Mouse (Mus musculus) cerebellum, postnatal 25 days (tissue): Measurements from ENCODE around the gene Poc1b.

Experiments
- DNase-seq, 2 experiments: peaks; one replicate each; pipeline ENCODE4 v3.0.0; 2021; ENCODE audit warnings: mixed read lengths in 2 of 2

Gene Poc1b

DNA sequence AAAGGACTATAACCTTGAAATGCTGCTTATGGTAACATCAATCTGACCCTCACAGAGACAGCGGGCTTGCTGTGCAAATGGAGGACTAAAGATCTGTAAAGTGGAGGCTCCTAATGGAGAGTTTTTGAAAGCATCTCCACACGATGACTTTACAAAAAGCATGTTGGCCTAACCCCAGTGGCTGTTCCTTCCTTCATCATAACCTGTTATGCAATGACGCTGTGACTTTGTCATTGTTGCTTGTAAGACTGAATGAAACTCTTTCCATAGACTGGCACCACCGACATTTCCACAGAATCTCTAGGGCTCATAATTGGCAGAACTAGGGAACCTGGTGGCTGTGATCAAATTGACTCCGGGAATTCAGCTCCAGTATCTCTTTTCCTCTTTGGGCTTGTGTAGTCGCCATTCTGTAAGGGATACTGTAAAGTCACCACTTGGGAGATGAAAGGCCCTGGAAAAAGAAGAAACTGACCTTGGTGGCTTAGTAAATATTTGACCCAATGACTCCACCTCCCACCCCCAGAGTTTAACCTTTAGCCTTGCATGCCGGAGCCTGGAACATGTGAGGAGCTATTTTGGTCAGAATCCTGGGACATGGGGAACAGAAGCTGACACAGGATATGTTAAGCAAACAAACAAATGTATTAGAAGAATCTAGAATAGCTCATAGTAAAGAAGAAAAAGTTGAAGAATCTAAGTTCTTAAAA is 125.8 kb downstream of the Poc1b start:
- no peak for DNase-seq

DNA sequence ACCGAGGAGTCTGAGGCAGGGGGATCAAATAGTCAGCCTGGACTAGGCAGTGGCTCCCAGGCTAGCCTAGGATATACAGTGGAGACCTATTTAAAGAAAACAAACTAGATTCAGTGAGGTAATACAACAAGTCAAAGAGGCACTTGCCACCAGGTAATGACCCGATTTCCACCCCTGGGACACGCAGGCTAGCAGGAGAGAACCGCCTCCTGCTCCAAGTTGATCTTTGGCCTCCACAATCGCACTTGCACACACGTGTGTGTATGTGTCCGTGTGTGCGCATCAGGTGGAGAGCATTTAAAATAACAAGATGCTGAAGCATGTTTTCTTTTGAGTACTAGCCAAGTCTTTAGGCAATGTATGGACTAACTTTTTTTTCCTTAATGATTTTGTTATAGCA is 127.5 kb downstream of the Poc1b start:
- no peak for DNase-seq

DNA sequence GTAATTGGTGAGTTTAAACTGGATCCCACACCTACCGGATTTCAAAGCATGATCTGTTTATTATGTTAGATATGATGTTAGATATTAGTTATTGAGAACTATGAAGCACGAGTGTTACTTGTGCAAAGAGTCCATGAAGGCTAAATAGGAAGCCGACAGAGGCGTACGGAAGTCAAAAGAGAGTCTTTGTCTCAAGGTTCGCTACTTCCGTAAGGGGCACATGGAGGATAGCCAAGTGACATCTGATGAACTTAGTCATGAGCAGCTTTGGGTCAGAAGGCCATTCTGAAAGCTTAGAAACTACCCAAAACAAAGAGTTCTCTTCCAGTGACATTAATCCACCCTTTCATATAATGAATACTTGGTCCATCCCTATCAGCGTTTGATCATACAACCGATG is 128.2 kb downstream of the Poc1b start:
- DNase-seq, result no peak

DNA sequence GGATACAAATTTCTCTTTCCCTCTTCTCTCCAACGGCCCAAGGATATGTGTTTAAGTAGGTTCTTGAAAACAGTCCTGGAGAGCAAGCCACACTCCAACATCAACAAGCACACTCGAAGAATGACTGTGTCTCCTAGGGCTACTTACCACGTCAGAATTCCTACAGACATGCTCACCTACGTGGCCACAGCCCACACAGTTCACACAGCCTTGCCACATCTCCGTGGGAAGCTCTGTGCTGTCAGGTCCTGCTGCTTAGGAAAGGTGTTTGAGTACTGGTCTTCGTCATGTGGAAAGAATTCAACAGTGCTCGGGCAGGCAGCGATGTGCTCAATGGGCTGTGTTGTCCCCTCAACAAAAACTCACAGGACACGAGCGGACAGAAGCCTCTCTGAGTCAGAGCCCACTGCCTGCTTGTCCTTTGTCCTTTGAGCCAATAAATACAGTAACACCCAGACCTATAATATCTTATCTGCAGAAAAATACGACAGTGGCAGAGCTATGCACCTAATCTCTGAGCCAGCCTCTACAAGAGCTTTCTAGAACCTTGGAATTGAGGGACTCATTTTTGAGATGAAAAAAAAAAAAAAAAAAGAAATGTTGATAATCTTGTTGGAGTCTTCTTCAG is 130.5 kb downstream of the Poc1b start:
- no peak for DNase-seq

DNA sequence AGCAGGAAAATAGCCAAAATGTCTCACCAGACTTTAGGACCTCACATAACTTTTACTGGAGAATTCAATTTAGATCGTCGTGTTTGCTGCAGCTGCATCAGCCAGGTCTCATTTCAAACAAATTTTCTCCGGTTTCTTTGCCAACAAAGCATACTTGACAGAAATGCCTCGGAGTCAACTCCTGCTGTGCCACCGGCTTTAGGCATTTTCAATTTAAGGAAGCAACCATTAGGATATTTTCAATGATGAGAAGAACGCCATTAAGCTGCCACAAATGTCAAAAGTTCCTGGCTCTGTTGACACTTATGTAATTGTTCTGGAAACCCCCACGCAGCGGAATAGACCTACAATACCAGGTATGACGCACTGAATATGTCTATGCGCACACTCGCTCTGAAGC is 131.7 kb downstream of the Poc1b start:
- no peak for DNase-seq

DNA sequence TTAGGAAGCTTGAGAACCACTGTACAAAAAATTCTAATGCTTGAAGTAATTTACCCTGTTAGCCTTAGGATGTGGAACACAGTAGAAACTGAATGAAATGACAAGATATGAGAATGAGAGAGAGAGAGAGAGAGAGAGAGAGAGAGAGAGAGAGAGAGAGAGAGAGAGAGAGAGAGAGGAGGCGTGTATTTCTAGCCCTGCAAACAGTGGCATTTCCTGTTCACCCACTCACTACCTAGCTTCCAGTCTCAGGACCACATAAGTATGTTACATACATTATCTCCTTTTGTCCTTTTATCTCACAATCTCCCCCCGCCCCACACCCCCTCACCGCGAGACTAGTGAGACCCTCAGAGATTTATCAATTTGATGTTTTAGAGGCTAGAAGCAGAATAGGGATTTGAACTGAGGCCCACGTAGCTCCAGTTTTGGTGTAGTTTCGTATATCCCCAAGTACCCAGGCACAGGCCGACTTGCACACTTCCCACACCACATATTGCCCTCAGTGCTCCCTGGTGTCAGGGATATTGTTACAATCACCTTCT is 134.5 kb downstream of the Poc1b start:
- DNase-seq, result no peak

DNA sequence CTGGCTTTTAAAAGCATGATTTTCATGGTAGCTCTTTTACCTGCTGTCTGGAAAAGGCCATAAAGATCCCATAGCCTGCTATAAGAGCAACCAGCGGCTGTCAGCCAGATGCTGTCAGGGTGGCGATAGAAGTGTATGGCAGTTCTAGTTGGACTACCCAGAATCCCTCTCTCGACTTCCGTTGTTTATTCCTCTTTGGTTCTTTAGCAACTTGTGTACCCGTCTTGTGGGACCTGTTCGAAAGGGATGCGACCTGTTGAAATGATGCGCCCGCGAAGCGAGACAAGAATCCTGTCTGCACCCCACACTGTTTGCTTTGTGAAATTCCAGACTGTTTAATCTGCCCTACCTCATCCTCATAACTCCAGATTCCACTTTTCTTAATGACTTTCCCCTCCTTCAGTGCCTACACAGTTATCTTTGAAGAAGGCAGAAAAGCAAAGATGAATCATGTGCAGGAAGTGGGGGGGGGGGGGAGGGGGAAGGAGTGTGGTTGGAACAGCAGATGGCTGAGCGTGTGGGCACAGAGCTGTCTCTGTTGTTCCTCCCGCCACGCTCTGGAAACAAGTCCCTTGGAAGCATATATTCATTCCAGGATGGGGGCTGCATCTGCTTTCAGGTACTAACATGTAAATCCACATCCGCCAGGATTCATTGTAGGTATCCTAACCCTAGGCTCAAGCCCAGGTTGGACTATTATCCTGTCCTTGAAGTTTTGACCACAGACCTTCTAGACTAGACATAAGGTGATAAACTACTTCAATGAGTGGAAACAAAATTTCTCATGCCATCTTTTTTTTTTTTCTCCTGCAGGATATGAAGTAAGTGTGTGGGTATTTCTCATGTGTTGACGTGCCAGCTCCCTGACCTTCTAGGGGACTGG is 135.2 kb downstream of the Poc1b start:
- DNase-seq, result peak; percentile 30 to 52

DNA sequence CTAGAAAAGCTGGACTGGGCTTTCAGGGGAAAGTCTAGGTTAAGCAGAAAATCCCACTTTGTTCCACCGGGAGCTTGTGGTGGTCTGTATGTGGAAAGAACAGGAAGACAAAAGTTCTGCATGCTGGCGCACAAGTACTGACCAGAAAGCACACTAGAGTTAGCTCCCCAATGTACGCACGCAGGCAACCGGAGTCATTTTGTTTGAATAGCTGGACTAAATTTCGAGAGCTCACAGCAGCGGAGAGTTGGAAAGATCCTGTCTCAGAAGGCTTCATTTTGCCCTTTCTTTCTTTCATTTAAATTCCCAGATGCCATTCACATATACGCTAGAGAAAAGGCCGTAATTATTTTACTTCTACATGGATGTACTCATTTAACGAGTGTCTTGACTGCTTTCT is 135.9 kb downstream of the Poc1b start:
- DNase-seq, result no peak

DNA sequence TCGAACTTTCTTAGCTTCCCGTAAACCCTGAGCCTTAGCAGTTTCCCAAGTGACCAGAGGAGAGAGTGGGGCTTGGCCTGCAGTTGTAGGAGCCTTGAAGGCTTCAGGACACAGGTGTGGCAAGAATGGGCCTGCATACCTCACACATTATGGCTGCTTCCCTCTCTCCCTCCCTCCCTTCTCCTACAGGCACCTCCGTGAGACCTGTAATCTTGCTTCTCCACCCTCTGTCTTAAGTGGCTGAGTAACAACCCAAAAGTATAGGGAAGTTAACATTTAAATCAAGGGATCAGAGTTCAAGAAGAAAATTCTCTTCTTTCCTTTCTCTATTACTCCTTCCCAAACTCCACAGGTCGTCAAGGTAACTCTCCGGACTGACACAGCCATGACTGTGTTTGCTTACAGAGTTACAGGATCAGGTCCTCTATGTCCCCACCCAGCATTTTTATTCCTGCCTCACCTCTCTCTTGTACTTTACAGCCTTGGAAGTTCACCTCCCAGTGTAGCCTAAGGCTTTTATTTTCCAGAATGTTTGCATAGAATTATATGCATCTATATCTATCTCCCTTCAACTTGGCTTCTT is 137.2 kb downstream of the Poc1b start:
- DNase-seq, result no peak

DNA sequence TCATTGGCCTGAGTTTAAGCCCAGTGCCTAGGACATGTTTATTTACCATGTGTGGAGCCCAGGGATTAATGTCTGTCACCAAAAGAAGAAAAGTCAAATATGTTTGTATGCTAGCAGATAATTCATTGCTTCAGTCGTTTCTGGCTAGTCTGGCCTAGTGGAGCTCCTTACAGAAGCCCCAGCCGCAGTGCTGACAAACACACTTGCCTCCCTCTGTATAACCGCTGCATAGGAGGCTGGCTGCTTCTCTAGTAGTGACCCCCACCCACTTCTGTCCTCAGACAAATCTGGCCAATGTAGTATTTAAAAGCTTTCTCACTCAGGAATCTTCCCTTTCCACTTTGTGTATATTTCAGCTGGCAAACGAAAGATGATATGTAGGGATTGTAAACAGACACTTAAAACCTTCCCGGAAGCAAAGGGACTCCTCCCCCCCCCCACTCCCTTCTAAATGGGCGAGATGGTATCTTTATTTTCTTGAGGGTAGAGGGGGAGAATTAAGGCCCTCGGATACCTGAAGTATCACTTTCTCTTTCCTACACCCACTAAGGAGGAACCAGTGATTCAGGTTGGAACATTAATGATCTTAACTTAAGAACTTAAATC is 137.9 kb downstream of the Poc1b start:
- DNase-seq, result no peak

DNA sequence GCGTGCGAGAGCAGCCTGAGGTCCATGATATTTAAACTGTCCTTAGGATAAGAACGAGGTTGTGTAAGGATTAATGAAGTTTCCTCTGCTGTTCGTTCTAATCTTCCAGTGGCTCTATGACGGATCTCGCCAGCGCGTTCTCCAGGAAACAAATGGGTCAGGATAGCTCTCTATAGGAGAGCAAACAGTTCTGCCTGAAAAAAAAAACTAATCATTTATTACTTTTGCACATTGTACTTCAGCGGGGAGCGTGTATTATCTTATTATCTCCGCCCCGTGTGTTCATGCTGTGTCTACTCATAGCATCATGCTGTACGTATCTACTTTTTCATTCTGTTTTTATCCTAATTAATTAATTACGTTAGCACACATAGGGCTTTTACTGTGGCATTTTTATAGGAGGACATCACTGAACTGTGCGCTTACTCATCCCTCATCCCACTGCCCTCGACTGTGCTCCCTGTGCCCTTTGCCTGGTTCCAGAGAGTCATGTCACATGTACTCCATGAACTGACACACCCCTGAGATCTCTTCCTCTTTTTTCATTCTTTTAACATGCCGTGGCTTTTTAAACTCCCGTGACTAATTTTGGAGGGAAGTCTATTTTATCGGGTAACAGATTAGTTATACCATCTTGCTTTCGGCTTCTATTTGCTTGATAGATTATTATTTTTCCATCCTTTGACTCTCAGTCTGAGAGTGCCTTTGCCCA is 140.1 kb downstream of the Poc1b start:
- DNase-seq, result no peak
